Mouse (Mus musculus): ENCODE data around the gene Adprm. TPM values are rescaled to one million over a fixed set of nuclear protein-coding genes. Genes with fewer than 3 reads are reported as not detected.

Gene Adprm
- total RNA-seq (2023) = 41.7 TPM

GRCm38 (mm10) chr11:67052321-67052952 lies at the start of gene Adprm, which contains the start of gene Sco1:
Gene Adprm, minus strand, starts transcription at chr11:67052594.
Gene Sco1, plus strand, starts transcription at chr11:67052670.

GRCm38 (mm10) chr11:67078000-67078399 lies 25.6 kb upstream of the Adprm start, which contains the start of gene Myh3:
Gene Myh3, plus strand, starts transcription at chr11:67078300.

GRCm38 (mm10) chr11:67024867-67025477 lies 27.4 kb downstream of the Adprm start, which contains the start of gene Tmem220:
Gene Tmem220, plus strand, starts transcription at chr11:67025154.

Other genes starting within 250 kb of the Adprm start
- gene Pirt, start 140.6 kb downstream of the Adprm start, total RNA-seq (2023) = not detected
- not detected for gene Tmem238l, start 96.0 kb downstream of the Adprm start, total RNA-seq (2023)
- 0.64 TPM for gene Tmem220, start 27.4 kb downstream of the Adprm start, total RNA-seq (2023)
- gene Sco1, start 76 bp upstream of the Adprm start, total RNA-seq (2023) = 13.0 TPM
- not detected for gene Myh3, start 25.7 kb upstream of the Adprm start, total RNA-seq (2023)
- not detected for gene Myh2, start 118.4 kb upstream of the Adprm start, total RNA-seq (2023)
- gene Myh1, start 147.5 kb upstream of the Adprm start, total RNA-seq (2023) = not detected
- not detected for gene Myh4, start 185.4 kb upstream of the Adprm start, total RNA-seq (2023)
- gene Myh8, start 224.5 kb upstream of the Adprm start, total RNA-seq (2023) = not detected